Mouse (Mus musculus) lung, postnatal 0 days (tissue): ENCODE data around the gene Ap4e1.

Source experiments
- CTCF ChIP-seq: IDR thresholded peaks from 2 replicates; pipeline ENCODE4 v1.5.1; 2016; ENCODE audit warnings: antibody characterized with exemption, mild to moderate bottlenecking
- EP300 ChIP-seq: IDR thresholded peaks from 2 replicates; pipeline ENCODE4 v1.6.1; 2016; ENCODE audit warnings: antibody characterized with exemption, mild to moderate bottlenecking, control low read depth

- TF ChIP-seq CTCF (no peak), EP300 (no peak)
Observed at GRCm38 (mm10) chr2:127108986-127109385, 100.5 kb downstream of the Ap4e1 start.
